Mouse (Mus musculus) granulocyte monocyte progenitor cell, adult 5-6 weeks (primary cell): ENCODE measurements around the gene Naa38. TPM values are rescaled to one million over a fixed set of nuclear protein-coding genes. Genes with fewer than 3 reads are reported as not detected.

Experiments
- ATAC-seq: replicated peaks from 2 replicates; pipeline ENCODE4 v1.8.0; 2016; ENCODE audit warnings: mild to moderate bottlenecking, moderate TSS enrichment, inconsistent platforms; ENCODE audit not compliant: poor library complexity, severe bottlenecking
- total RNA-seq, 2 experiments: library from RNA; stranded (forward) in 1 of 2; stranded (reverse) in 1 of 2; fragments of 200-712, 200-1000 nt in 1 of 2; fragments of >200 nt in 1 of 2; fragmentation: Nextera tagmentation in 1 of 2; gene quantifications; 2 replicates each; pipeline ENCODE4 v1.2.3; 2014 to 2017

Gene Naa38
- total RNA-seq, 2 experiments from 2014 or later, result 112 to 170 TPM

GRCm38 (mm10) chr11:69411538-69412203, 16.4 kb downstream of the Naa38 start:
- peak; percentile 1; the same call in 1 of the 2 replicates for ATAC-seq

GRCm38 (mm10) chr11:69412548-69412947, 17.3 kb downstream of the Naa38 start:
- no peak for ATAC-seq

- no peak for ATAC-seq
Observed at GRCm38 (mm10) chr11:69413221-69414181, 18.2 kb downstream of the Naa38 start, which contains the start of gene Kdm6b. Gene Kdm6b (minus strand): TSS chr11:69413675.

- ATAC-seq, result no peak
Observed at GRCm38 (mm10) chr11:69414421-69415326, 19.4 kb downstream of the Naa38 start.

GRCm38 (mm10) chr11:69415327-69415667, 20.0 kb downstream of the Naa38 start:
- no peak for ATAC-seq

GRCm38 (mm10) chr11:69415668-69416451, 20.6 kb downstream of the Naa38 start:
- ATAC-seq, result no peak

GRCm38 (mm10) chr11:69416509-69416908, 21.2 kb downstream of the Naa38 start:
- ATAC-seq, result no peak

GRCm38 (mm10) chr11:69416921-69417448, 21.7 kb downstream of the Naa38 start:
- no peak for ATAC-seq

GRCm38 (mm10) chr11:69417449-69418384, 22.4 kb downstream of the Naa38 start:
- ATAC-seq, result peak; percentile 40

- ATAC-seq, result peak; percentile 64
Observed at GRCm38 (mm10) chr11:69418481-69419442, 23.5 kb downstream of the Naa38 start.

GRCm38 (mm10) chr11:69419443-69419812, 24.1 kb downstream of the Naa38 start:
- ATAC-seq, result no peak

- no peak for ATAC-seq
Observed at GRCm38 (mm10) chr11:69419813-69420553, 24.7 kb downstream of the Naa38 start.

GRCm38 (mm10) chr11:69420554-69421000, 25.3 kb downstream of the Naa38 start:
- no peak for ATAC-seq

GRCm38 (mm10) chr11:69421131-69421977, 26.1 kb downstream of the Naa38 start:
- ATAC-seq, result no peak

- no peak for ATAC-seq
Observed at GRCm38 (mm10) chr11:69422842-69423241, 27.6 kb downstream of the Naa38 start.
